Mouse (Mus musculus) urinary bladder, postnatal 4 days (tissue): ENCODE measurements around the gene Slc24a1.

ENCODE experiments used
- DNase-seq, 2 experiments: peaks; one replicate each; pipeline ENCODE4 v3.0.0; 2021 to 2022; ENCODE audit warnings: low spot score in 2 of 2

The Slc24a1 gene

DNA sequence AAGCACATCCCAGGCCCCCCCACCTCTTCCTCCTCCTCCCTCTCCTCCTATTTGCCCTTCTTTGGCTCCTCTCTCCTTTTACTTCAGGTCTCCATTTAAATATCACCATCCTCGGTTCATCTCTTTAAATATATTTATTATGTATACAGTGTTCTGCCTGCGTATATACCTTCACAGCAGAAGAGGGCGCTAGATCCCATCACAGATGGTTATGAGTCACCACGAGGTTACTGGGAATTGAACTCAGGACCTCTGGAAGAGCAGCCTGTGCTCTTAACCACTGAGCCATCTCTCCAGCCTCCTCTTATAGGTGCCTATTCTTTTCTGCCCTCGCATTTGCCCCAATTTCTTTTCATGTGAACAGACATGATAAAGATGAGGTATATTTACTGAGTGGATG, 13.9 kb downstream of the Slc24a1 start:
- no peak for DNase-seq

DNA sequence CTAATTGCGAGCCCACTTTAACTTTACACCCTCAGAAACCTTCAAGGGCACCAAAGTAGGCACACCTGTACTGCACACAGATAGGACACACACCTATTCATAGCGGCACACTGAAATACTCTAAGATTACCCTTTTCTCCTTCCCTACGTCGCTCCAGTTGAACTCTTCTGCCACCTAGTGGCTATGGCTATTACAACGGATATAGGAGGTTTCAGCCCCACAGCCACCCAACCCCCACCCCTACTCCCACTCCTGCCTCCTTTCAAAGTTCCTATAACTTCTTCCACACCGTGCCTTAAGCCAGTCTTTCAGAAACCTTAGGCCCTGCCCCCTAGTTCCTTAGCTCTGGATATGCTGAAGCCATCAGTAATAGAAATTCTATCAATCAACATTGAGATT, 14.9 kb downstream of the Slc24a1 start:
- no peak for DNase-seq

DNA sequence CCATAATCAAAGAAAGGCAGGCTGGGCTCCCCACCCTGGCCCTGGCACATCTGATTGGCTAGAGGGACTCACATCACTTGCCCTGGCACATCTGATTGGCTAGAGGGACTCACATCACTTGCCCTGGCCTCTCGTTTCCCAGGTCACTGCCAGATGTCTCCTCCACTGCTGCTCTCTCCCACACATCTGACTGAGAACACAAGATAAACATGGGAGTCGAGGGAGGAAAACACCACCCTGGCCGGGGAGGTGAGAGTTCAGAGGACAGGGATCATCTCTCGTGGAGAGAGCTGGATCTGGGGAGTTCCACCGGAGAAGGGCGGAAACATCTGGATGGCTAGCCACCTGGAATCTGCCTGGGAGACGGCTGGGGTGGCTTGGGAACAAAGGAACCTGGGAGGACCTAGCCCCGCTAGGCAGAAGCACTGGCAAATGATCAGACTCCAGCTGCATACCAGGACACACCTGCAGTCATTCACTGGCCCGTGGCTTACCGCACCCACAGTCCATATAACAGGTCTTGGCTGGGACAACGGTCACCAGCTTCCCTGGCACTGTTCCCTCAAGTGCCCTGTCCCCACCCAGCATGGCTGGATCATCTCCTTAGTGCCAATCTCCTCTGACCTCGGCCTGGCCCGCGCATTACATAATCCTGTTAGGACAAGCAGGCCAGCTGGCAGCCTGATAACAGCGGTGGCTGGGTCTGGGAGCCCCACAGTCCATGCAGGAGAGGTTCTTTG, 17.2 kb downstream of the Slc24a1 start:
- DNase-seq, result peak in 1 of 2 experiments; percentile 28

DNA sequence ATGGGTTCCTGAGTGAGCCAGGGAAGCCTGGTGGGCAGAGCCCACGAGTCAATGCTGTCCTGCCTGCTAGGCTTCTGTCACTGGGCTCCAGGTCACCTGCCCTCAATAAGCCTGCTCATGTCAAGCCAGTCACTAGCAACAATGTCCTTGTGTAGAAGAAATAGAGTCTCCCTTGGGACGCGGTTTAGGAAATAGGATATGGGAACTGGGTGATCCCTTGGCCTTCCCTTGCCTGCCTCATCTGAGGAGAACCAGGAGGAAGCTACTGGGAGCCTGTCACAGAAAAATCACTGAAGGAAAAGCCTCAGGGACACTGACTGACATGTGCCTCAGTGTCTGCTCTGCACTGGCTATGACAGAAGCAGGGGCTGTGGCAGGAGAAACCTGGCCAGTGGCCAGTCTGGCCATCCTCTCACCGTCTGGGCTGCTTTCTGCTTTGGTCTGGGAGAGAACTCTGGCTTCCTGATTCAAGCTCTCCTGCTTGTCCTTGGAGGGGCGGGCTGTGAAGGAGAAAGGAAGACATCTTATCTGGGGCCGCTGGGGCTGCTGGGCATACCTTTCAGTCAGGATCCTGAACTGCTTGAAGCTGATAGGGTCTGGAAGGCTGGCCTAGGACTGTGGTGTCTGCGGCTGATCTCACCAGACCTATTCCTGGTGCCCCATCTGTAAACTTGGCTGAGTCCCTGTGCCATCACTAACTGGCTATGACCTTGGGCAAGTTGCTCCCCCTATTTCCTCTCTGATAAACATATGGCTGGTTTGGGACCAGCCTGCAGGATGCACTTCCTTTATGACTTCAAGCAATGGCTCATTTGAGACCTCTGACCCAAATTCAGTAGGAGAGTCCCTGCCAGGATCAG, 19.4 kb downstream of the Slc24a1 start:
- DNase-seq, result no peak

DNA sequence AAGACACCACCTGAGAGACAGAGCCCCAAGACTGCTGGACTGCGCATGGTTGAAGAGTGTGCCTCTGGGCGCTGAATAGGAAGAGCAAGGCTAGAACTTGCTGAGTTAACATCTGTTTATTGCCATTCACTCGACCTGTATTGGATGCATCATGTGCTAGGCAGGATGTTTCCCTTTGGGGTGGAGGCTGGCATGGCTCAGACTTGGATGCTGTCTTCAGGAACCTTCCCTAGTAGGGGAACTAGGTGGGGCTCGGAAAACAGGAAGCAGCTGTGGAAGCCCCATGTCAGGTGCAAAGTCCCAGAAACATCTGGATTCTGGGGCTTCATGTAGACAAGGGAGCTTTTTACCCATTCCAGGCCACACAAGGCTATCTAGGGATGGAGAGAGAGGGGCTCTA, 21.2 kb downstream of the Slc24a1 start:
- no peak for DNase-seq

DNA sequence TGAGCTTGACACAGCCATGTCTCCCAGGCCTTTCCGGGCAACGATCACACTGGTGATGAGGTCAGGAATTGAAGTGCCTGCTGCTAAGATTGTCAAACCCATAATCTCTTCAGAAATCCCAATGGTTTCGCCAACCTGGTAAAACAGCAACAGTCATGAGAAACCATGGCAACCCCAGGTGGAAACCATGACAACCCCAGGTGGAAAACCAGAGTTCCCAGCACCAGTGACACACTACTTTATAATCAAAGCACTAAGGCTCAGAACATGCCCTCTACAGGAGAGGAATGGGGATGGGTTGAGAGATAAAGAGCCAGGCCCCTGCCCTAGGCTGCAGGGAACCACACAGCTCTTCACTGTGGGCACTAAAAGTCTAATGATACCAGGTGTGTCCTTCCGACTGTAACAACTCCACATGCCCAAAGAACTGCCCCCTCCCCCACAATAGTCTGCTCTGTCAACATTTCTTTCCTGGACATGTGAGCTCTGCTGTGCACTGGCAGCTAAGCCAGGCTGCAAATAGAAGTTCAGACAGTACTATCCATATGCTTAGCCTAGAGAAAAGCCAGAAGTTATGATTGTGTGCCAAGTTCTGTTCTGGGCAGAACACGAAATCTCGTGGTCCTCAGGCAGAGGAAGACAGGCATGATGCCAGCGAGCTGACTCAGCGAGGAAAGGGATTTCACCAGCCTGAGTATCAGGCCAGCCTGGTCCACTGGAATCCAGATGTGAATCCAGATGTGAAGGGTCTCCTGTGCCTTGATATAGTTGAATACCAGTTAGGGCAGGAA, 25.0 kb downstream of the Slc24a1 start:
- peak in 1 of 2 experiments; percentile 24 for DNase-seq

DNA sequence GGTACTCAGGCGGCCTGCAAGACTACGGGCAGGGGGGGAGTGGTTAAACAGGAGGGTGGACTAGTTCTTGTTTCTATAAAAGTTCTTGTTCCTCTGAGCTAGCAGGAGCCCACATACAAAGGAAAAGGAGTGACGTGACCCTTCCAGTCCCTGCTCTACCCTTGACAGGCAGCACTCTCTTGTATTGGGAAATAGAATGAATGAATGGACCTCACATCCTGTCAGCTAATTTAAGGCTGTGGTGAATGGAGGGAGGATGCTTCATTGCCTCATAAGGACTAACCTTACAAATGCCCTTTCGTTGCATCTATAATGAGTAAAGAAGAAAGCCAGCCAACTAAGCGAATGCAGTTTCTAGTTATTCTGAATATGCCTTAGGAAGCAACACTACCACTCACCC, 25.6 kb downstream of the Slc24a1 start:
- no peak for DNase-seq

DNA sequence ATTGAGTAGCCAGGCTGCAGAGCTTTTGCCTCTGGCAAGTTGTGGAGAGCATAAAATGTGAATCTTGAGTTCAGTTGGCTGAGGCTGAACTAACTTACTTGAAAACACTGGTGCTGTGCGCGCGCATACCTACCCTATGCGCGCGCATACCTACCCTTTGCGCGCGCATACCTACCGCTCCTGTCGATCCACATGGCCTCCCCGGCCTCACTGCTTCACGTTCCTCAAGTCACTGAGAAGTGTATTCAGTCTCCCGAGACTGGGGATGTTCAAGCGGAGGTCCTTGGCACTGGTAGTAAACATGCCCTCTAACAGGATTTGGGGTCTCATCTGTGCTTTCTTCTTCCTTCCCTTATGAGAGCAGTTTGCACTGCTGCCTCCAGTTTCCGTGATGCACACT, 32.8 kb downstream of the Slc24a1 start:
- DNase-seq, result no peak

DNA sequence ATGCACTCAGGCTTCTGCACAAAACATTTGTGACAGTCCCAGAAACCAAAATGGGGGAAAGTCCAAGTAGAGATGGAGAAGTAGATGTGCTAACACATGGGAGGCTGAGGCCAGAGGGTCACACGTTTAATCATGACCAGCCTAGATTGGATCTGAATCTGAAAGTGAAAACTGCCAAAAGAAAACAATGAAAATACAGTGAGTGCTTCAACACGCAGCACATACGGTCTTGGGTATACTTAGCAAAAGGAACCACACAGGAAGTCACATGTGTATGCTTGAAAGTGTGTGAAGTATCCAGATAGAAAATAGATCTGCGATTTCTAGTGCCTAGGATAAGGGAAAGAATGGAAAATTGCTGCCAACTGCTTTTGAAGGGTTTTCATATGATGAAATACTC, 36.8 kb downstream of the Slc24a1 start:
- no peak for DNase-seq

DNA sequence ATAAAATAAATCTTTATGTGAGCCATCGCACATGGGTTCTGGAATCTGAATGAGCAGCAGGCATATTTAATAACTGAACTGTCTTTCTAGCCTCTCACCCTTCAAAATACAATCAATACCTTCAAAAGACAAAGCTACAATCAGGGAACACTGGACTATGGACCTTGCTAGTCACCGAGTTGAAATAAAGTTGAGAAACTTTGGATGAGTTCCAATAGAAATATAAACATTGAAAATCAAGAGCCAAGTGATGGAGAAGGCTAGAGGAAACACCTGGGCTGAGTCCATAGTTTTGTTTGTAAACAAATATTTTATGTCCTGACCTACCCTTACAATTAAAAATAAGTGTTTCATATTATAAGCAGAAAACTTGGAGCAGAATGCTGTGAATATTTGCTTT, 37.4 kb downstream of the Slc24a1 start:
- DNase-seq, result no peak

DNA sequence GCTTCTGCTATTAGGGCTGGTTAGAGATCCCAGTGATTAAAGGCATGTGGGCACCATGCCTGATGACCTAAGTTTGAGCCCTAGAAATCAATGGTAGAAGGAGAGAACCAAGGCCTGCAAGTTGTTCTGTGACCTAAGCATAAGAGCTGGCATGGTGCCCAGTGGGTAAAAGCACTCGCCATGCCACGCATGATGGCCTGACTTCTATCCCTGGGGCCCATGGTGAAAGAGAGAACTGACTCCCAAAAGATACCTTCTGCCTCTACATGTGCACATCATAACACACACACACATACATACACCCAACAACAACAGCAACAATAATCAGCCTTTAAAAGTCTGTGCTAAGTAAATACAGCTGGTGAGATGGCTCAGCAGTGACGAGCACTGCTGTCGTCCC, 38.0 kb downstream of the Slc24a1 start:
- DNase-seq, result no peak

DNA sequence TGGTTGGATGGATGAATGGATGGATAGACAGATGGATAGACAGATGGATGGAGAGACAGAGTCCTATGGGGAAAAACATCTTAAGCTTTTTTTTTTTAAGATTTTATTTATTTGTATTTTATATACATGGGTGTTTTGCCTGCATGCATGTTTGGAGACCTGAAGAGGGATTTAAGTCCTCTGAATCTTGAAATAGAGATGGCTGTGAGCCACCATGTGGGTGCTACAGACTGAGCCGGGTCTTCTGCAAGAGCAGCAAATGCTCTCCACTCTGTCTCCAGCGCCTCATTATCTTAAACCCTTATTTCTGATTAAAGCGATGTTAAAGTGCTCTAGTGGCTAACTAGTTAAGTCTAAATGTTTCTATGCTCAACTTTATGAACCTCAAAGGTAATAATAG, 44.0 kb downstream of the Slc24a1 start:
- no peak for DNase-seq

DNA sequence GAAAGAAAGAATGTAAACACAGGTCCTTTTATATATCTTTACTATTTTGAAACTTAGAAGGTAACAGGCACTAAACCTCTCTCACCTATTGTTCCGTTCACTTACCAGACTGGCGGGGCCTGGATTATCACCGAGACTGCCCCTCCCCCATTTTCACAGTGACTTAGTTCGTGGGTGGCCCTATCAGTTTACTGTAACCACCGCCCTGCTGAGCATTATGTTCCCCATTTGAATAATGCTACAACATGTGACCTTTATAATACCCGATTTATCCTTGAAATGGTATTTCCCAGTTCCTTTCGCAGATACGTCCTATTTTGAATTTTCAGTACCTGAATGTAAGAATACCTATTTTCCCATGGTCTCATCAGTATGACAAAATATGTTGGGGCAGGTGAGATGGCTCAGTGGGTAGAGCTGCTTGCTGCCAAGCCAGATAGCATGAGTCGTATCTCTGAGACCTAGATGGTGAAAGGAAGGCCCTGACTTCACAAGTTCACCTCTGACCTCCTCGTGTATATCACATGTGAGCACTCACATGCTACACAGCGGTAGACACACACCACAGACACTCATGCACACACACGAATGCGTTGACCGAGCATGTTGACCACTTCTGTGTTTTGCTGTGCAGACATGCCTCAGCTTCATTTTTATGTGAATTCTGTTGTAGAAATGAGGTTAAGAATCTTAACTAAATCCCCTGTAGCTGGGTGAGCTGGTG, 46.3 kb downstream of the Slc24a1 start:
- no peak for DNase-seq

DNA sequence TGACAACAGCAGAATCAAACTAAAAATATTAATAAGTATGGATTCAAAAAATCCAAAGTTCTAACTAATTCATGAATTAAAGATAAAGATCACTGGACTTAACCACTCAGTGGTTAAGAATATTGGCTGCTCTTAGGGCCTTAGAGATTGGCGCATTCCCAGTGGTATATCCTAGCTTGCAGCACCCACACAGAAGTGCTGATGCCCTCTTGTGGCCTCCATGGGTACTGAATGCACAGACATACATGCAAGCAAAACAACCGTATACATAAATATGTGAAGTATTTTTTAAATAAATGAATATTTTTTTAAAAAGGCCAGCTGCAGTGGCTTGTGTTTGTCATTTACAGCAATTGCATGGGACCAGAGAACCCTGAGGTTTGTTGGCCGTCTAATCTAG, 48.0 kb downstream of the Slc24a1 start:
- DNase-seq, result peak; percentile 55 to 79

DNA sequence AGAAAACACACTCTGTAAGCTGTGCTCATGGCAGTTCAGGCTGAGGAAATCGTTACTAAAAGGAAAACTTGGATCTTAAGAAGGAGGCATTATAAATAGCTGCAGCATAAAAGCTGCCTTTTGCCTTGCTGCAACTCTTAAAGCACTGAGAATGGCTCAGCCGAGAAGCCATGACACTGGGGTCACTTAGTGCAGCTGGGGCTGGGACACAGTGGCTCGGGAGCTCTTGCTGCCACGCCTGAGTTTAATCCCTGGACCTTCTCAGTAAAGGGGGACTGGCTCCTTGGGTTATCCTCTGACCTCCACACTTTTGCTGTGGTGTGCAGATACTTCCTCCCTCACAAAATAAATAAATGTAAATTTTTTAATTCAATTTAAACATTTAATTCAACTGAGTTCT, 48.5 kb downstream of the Slc24a1 start:
- no peak for DNase-seq

DNA sequence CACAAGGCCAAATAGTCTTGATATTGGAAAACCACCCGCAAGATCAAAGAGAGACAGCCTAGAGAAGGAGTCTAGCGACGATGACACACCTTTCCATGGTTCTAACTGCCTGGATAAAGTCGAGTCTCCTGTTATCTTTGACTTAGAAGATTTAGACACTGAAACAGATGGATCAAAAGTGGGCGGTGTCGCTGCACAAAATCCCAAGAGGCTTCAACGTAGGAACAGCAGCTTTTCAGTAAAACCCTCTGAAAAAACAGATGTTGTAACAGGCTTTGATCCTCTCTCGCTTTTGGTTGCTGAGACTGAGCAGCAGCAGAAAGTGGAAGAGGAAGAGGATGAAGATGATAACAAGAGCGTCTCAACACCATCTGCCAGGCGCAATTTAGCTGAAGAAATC, 54.8 kb downstream of the Slc24a1 start:
- DNase-seq, result no peak

DNA sequence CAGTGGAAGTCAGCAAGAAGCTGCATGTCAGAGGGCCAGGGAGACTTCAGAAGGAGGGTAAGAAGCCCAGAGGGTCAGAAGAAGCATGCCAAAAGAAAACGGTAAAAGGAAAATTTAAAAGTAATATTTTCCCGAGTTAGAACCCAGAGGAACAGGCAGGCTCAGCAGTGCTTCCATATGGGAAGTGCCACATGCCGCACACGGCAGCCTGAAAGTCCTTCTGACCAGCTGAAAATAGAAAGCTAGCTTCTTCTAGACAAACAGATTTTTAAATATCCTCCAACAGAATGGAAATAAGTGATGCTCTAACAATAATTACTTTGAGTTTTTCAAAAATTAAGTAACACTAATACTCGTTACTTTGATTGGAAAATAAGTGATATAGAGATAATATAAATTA, 65.4 kb downstream of the Slc24a1 start:
- no peak for DNase-seq
